Mouse (Mus musculus) testis, adult 2 months (tissue): ENCODE results near the gene Gm26657.

Source experiments
- CTCF ChIP-seq: fragments of 200-500 bp; IDR thresholded peaks from 2 replicates; pipeline ENCODE4 v1.5.1; 2012; ENCODE audit warnings: low read depth, mild to moderate bottlenecking, inconsistent platforms, low read length, moderate library complexity; ENCODE audit not compliant: control insufficient read depth, insufficient read depth, insufficient replicate concordance
- POLR2A ChIP-seq: fragments of 200-500 bp; IDR thresholded peaks from 2 replicates; pipeline ENCODE4 v1.6.1; 2012; ENCODE audit warnings: low read depth, mild to moderate bottlenecking, inconsistent platforms, low read length, moderate library complexity; ENCODE audit not compliant: control insufficient read depth

GRCm38 (mm10) chr4:56767861-56768284 is 28.0 kb downstream of the Gm26657 start:
- TF ChIP-seq CTCF (no peak), POLR2A (no peak)
